Mouse (Mus musculus): ENCODE measurements around the gene Neu4. TPM values are rescaled to one million over a fixed set of nuclear protein-coding genes. Genes with fewer than 3 reads are reported as not detected.

Gene Neu4
- polyA plus RNA-seq, 1 experiment from 2014 or later, result not detected

- H3K27ac ChIP-seq (replicated peaks in 1 of 2; ENCODE audit: control insufficient read depth in 1 of 2, insufficient read depth in 1 of 2, low read depth in 2 of 2, low read length in 2 of 2), result no peak overlapping the region
- H3K4me2 ChIP-seq (ENCODE audit: low read length), result no peak overlapping the region
- H3K4me1 ChIP-seq (ENCODE audit: control insufficient read depth in 2 of 2, insufficient read depth in 2 of 2, low read length in 2 of 2), result peaks cover 7 to 12% of the 10 kb centered on the region in 2 experiments; a peak in 3 of 4 replicates
- WGBS, result 83% methylated on average over 2 of the region's 2 CpGs
- H3K27me3 ChIP-seq (ENCODE audit: control insufficient read depth, insufficient read depth, low read length), result no peaks in the 10 kb centered on the region; the same call in 1 of the 2 replicates
- H3K9ac ChIP-seq (ENCODE audit: low read length), result no peak overlapping the region
- no peaks in the 10 kb centered on the region for H3K36me3 ChIP-seq (ENCODE audit: control insufficient read depth, insufficient read depth, low read length)
- no peak overlapping the region for H3K4me3 ChIP-seq (ENCODE audit: control insufficient read depth in 1 of 2, insufficient read depth in 1 of 2, low read depth in 1 of 2, low read length in 2 of 2)
- ATAC-seq (ENCODE audit: insufficient number of reproducible peaks, insufficient read depth, low FRiP score, low read depth), result no peak
- no peaks in the 10 kb centered on the region for H3K9me3 ChIP-seq (ENCODE audit: control insufficient read depth, low read length)
Observed at GRCm38 (mm10) chr1:94033075-94033602, 12.9 kb downstream of the Neu4 start.

DNA sequence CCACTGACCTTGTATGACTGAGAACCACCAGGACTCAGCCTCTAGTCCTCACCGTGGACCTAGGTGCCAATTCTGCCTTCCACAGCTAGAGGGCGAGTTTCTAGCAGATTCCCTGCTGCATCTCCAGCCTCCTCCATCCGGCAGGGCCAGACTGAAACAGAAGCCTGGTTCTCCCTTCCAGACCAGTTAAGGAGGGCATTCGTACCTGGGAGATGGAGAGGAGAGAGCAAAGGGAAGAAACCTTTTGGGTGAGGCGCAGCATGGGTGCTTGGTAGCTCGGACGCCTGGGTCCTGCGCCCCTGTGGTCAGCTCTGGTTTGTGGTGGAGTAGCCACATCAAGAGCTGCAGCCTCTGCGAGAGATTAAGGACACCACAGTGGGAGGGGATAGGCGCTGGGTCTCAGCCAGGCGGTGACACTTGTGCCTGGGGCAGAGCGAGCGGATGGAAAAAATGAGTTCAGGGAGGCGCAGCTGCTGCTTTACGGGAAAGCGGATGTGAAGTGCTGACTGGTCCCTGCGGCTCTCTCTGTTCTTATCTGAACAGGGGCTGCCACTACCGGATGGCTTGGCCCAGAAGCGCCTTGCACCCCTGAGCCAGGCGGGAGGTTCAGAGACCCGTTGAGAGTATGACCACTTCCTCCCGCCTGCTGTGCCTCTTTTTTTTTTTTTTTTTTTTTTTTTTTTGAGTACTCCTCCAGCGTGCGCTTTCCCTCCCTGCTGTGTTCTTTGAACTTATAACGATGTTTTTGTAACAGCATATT, 14.9 kb downstream of the Neu4 start:
- Histone ChIP-seq H3K4me1 (ENCODE audit: control insufficient read depth in 2 of 2, insufficient read depth in 2 of 2, low read length in 2 of 2) (peaks cover 7 to 12% of the 10 kb centered on the region in 2 experiments; a peak in 3 of 4 replicates), H3K27me3 (ENCODE audit: control insufficient read depth, insufficient read depth, low read length) (no peaks in the 10 kb centered on the region; the same call in 1 of the 2 replicates), H3K27ac (replicated peaks in 1 of 2; ENCODE audit: control insufficient read depth in 1 of 2, insufficient read depth in 1 of 2, low read depth in 2 of 2, low read length in 2 of 2) (peak overlapping the region; percentile 93 to 94), H3K9ac (ENCODE audit: low read length) (peak overlapping the region; percentile 62), H3K9me3 (ENCODE audit: control insufficient read depth, low read length) (no peaks in the 10 kb centered on the region), H3K36me3 (ENCODE audit: control insufficient read depth, insufficient read depth, low read length) (no peaks in the 10 kb centered on the region), H3K4me2 (ENCODE audit: low read length) (peak overlapping the region; percentile 70), H3K4me3 (ENCODE audit: control insufficient read depth in 1 of 2, insufficient read depth in 1 of 2, low read depth in 1 of 2, low read length in 2 of 2) (peak overlapping the region; percentile 33 to 43)
- ATAC-seq (ENCODE audit: insufficient number of reproducible peaks, insufficient read depth, low FRiP score, low read depth), result peak; percentile 89
- WGBS, result under 1% methylated on average over 24 of the region's 25 CpGs

- Histone ChIP-seq H3K9me3 (ENCODE audit: control insufficient read depth, low read length) (no peaks in the 10 kb centered on the region), H3K9ac (ENCODE audit: low read length) (no peak overlapping the region), H3K27ac (replicated peaks in 1 of 2; ENCODE audit: control insufficient read depth in 1 of 2, insufficient read depth in 1 of 2, low read depth in 2 of 2, low read length in 2 of 2) (no peak overlapping the region), H3K36me3 (ENCODE audit: control insufficient read depth, insufficient read depth, low read length) (no peaks in the 10 kb centered on the region), H3K4me1 (ENCODE audit: control insufficient read depth in 2 of 2, insufficient read depth in 2 of 2, low read length in 2 of 2) (peaks cover 4 to 6% of the 10 kb centered on the region in 2 experiments; a peak in 3 of 4 replicates), H3K4me3 (ENCODE audit: control insufficient read depth in 1 of 2, insufficient read depth in 1 of 2, low read depth in 1 of 2, low read length in 2 of 2) (no peak overlapping the region), H3K27me3 (ENCODE audit: control insufficient read depth, insufficient read depth, low read length) (no peaks in the 10 kb centered on the region; the same call in 1 of the 2 replicates), H3K4me2 (ENCODE audit: low read length) (no peak overlapping the region)
- no peak for ATAC-seq (ENCODE audit: insufficient number of reproducible peaks, insufficient read depth, low FRiP score, low read depth)
- 91% methylated on average over 2 of the region's 2 CpGs for WGBS
Observed at GRCm38 (mm10) chr1:94040391-94040790, 20.1 kb downstream of the Neu4 start.

DNA sequence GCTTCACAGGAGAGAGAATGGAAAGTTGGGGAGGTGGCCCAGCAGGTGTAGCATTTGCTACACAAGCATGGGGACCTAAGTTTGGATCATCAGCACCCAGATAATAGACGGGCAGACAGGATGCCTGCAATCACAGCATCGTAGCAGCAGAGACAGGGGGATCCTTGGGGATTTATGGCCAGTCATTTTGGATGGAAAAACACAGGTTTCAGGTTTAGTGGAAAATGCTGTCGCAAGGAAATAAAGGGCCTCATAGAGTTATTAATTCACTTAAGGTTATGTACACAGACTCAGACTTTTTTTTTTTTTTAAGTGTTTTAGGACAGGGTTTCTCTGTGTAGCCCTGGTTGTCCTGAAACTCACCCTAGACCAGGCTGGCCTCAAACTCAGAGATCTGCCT, 25.3 kb downstream of the Neu4 start:
- Histone ChIP-seq H3K9me3 (ENCODE audit: control insufficient read depth, low read length) (no peaks in the 10 kb centered on the region), H3K4me3 (ENCODE audit: control insufficient read depth in 1 of 2, insufficient read depth in 1 of 2, low read depth in 1 of 2, low read length in 2 of 2) (no peak overlapping the region), H3K27me3 (ENCODE audit: control insufficient read depth, insufficient read depth, low read length) (no peaks in the 10 kb centered on the region), H3K9ac (ENCODE audit: low read length) (no peak overlapping the region), H3K4me1 (ENCODE audit: control insufficient read depth in 2 of 2, insufficient read depth in 2 of 2, low read length in 2 of 2) (no peaks in the 10 kb centered on the region), H3K27ac (replicated peaks in 1 of 2; ENCODE audit: control insufficient read depth in 1 of 2, insufficient read depth in 1 of 2, low read depth in 2 of 2, low read length in 2 of 2) (no peak overlapping the region), H3K36me3 (ENCODE audit: control insufficient read depth, insufficient read depth, low read length) (no peaks in the 10 kb centered on the region), H3K4me2 (ENCODE audit: low read length) (no peak overlapping the region)
- ATAC-seq (ENCODE audit: insufficient number of reproducible peaks, insufficient read depth, low FRiP score, low read depth), result no peak
- WGBS, result 76% methylated on average over 3 of the region's 3 CpGs

- Histone ChIP-seq H3K4me2 (ENCODE audit: low read length) (no peak overlapping the region), H3K4me3 (ENCODE audit: control insufficient read depth in 1 of 2, insufficient read depth in 1 of 2, low read depth in 1 of 2, low read length in 2 of 2) (no peak overlapping the region), H3K9me3 (ENCODE audit: control insufficient read depth, low read length) (no peaks in the 10 kb centered on the region), H3K9ac (ENCODE audit: low read length) (no peak overlapping the region), H3K36me3 (ENCODE audit: control insufficient read depth, insufficient read depth, low read length) (no peaks in the 10 kb centered on the region), H3K4me1 (ENCODE audit: control insufficient read depth in 2 of 2, insufficient read depth in 2 of 2, low read length in 2 of 2) (no peaks in the 10 kb centered on the region), H3K27me3 (ENCODE audit: control insufficient read depth, insufficient read depth, low read length) (no peaks in the 10 kb centered on the region), H3K27ac (replicated peaks in 1 of 2; ENCODE audit: control insufficient read depth in 1 of 2, insufficient read depth in 1 of 2, low read depth in 2 of 2, low read length in 2 of 2) (no peak overlapping the region)
- WGBS, result 69% methylated on average over 4 of the region's 4 CpGs
- no peak for ATAC-seq (ENCODE audit: insufficient number of reproducible peaks, insufficient read depth, low FRiP score, low read depth)
Observed at GRCm38 (mm10) chr1:94046544-94046943, 26.3 kb downstream of the Neu4 start.

- no peak overlapping the region for H3K9ac ChIP-seq (ENCODE audit: low read length)
- H3K9me3 ChIP-seq (ENCODE audit: control insufficient read depth, low read length), result no peaks in the 10 kb centered on the region
- peaks cover 0 to 2% of the 10 kb centered on the region in 2 experiments; a peak in 1 of 4 replicates for H3K4me1 ChIP-seq (ENCODE audit: control insufficient read depth in 2 of 2, insufficient read depth in 2 of 2, low read length in 2 of 2)
- no peak overlapping the region for H3K4me3 ChIP-seq (ENCODE audit: control insufficient read depth in 1 of 2, insufficient read depth in 1 of 2, low read depth in 1 of 2, low read length in 2 of 2)
- no peak overlapping the region for H3K27ac ChIP-seq (replicated peaks in 1 of 2; ENCODE audit: control insufficient read depth in 1 of 2, insufficient read depth in 1 of 2, low read depth in 2 of 2, low read length in 2 of 2)
- 79% methylated on average over 5 of the region's 5 CpGs for WGBS
- H3K27me3 ChIP-seq (ENCODE audit: control insufficient read depth, insufficient read depth, low read length), result no peaks in the 10 kb centered on the region; the same call in 1 of the 2 replicates
- no peak overlapping the region for H3K4me2 ChIP-seq (ENCODE audit: low read length)
- H3K36me3 ChIP-seq (ENCODE audit: control insufficient read depth, insufficient read depth, low read length), result no peaks in the 10 kb centered on the region
- ATAC-seq (ENCODE audit: insufficient number of reproducible peaks, insufficient read depth, low FRiP score, low read depth), result no peak
Observed at GRCm38 (mm10) chr1:94051104-94051503, 30.9 kb downstream of the Neu4 start.

- 53% methylated on average over 6 of the region's 6 CpGs for WGBS
Observed at GRCm38 (mm10) chr1:94052373-94052772, 32.1 kb downstream of the Neu4 start, which contains the start of gene Pdcd1. Pdcd1 (minus strand) TSS chr1:94052553.

More at GRCm38 (mm10) chr1:94052373-94052772, 32.1 kb downstream of the Neu4 start, which contains the start of gene Pdcd1:
- Histone ChIP-seq H3K27ac (replicated peaks in 1 of 2; ENCODE audit: control insufficient read depth in 1 of 2, insufficient read depth in 1 of 2, low read depth in 2 of 2, low read length in 2 of 2) (0 out of 4 replicates have a peak within 1 kb of the TSS, but pooled peaks have one; percentile 8 to 24), H3K4me1 (ENCODE audit: control insufficient read depth in 2 of 2, insufficient read depth in 2 of 2, low read length in 2 of 2) (peaks cover 0 to 2% of the 10 kb centered on the region in 2 experiments; a peak in 1 of 4 replicates), H3K27me3 (ENCODE audit: control insufficient read depth, insufficient read depth, low read length) (no peaks in the 10 kb centered on the region; the same call in 1 of the 2 replicates), H3K4me2 (ENCODE audit: low read length) (no peak within 1 kb of the TSS), H3K9ac (ENCODE audit: low read length) (no peak within 1 kb of the TSS), H3K9me3 (ENCODE audit: control insufficient read depth, low read length) (no peaks in the 10 kb centered on the region), H3K4me3 (ENCODE audit: control insufficient read depth in 1 of 2, insufficient read depth in 1 of 2, low read depth in 1 of 2, low read length in 2 of 2) (no peak within 1 kb of the TSS), H3K36me3 (ENCODE audit: control insufficient read depth, insufficient read depth, low read length) (no peaks in the 10 kb centered on the region)
- ATAC-seq (ENCODE audit: insufficient number of reproducible peaks, insufficient read depth, low FRiP score, low read depth), result no peak

All from heart, embryonic 14.5 days (tissue).